Mouse (Mus musculus) liver, postnatal 0 days (tissue): ENCODE measurements at regions not wholly inside any gene's neighbourhood (a gene's known extent, or its start where the extent isn't known, plus 50 kb on each side); places are given as distances from the start of the nearest gene placed in this dataset.
A peak's percentile ranks its signal among the peaks of the same experiment; 100 is the strongest.

Experiments used
- ATAC-seq: fragments of 200-750 bp; cut with Nextera tagmentation; 2 replicates; pipeline ENCODE4 v1.8.0; 2017; ENCODE audit warnings: mild to moderate bottlenecking, moderate library complexity
- DNase-seq: peaks from one replicate; pipeline ENCODE4 v3.0.0-alpha.2; 2016
- H3K27ac ChIP-seq: fragments of 300-500 bp; sonication (generic); 2 replicates; pipeline ENCODE4 v1.5.1; 2014; ENCODE audit warnings: antibody characterized with exemption, moderate library complexity, mild to moderate bottlenecking, low read depth
- H3K27me3 ChIP-seq: fragments of 300-500 bp; sonication (generic); 2 replicates; pipeline ENCODE4 v1.6.1; 2014; ENCODE audit warnings: low read length, control low read depth, mixed read lengths; ENCODE audit not compliant: insufficient read depth
- H3K36me3 ChIP-seq: fragments of 300-500 bp; sonication (generic); replicated peaks from 2 replicates; pipeline ENCODE4 v1.6.1; 2014; ENCODE audit warnings: mild to moderate bottlenecking, control low read depth, low read length, moderate library complexity, mixed read lengths; ENCODE audit not compliant: insufficient read depth
- H3K4me1 ChIP-seq: fragments of 300-500 bp; sonication (generic); 2 replicates; pipeline ENCODE4 v1.6.1; 2014; ENCODE audit warnings: antibody characterized with exemption, mild to moderate bottlenecking, control low read depth; ENCODE audit not compliant: insufficient read depth
- H3K4me2 ChIP-seq: fragments of 300-500 bp; sonication (generic); 2 replicates; pipeline ENCODE4 v1.6.1; 2014; ENCODE audit warnings: low read depth, mild to moderate bottlenecking, low read length, moderate library complexity, mixed read lengths
- H3K4me3 ChIP-seq: fragments of 300-500 bp; sonication (generic); 2 replicates; pipeline ENCODE4 v1.5.1; 2014; ENCODE audit warnings: low read depth, low read length
- H3K9ac ChIP-seq: fragments of 300-500 bp; sonication (generic); replicated peaks from 2 replicates; pipeline ENCODE4 v1.6.1; 2014; ENCODE audit warnings: mild to moderate bottlenecking, moderate library complexity
- H3K9me3 ChIP-seq: fragments of 300-500 bp; sonication (generic); 2 replicates; pipeline ENCODE4 v1.6.1; 2016; ENCODE audit warnings: mild to moderate bottlenecking, control low read depth, low read length, mixed read lengths
- CTCF ChIP-seq: sonication (generic); IDR thresholded peaks from 2 replicates; pipeline ENCODE4 v1.5.1; 2016; ENCODE audit warnings: antibody characterized with exemption, low read depth
- EP300 ChIP-seq: IDR thresholded peaks from 2 replicates; pipeline ENCODE4 v1.6.1; 2016; ENCODE audit warnings: antibody characterized with exemption, low read depth, mild to moderate bottlenecking
- WGBS: fragments of 180-500 bp; shearing (Covaris S2); extraction: QIAGEN DNeasy Blood & Tissue Kit; methylation state at CpG from one replicate; pipeline ENCODE4 v1.1.7; 2014; ENCODE audit not compliant: insufficient replicate concordance; 5-methylcytosine and 5-hydroxymethylcytosine counted together

GRCm38 (mm10) chr10:20799792-20800191, 74.9 kb upstream of the Pde7b start:
- 62% methylated on average over 7 of the region's 7 CpGs for WGBS
- H3K9me3 ChIP-seq = no peaks in the 10 kb centered on the region
- H3K27ac ChIP-seq = no peak overlapping the region
- no peaks in the 10 kb centered on the region for H3K4me1 ChIP-seq
- H3K27me3 ChIP-seq = no peaks in the 10 kb centered on the region
- DNase-seq = no peak
- no peak overlapping the region for H3K9ac ChIP-seq
- no peak overlapping the region for H3K4me2 ChIP-seq
- TF ChIP-seq EP300 (no peak), CTCF (no peak)
- H3K4me3 ChIP-seq = no peak overlapping the region
- H3K36me3 ChIP-seq = no peaks in the 10 kb centered on the region
- ATAC-seq = no peak

GRCm38 (mm10) chr10:20798400-20798799, 73.5 kb upstream of the Pde7b start:
- ATAC-seq (peak; percentile 41; the same call in 1 of the 2 replicates), DNase-seq (no peak)
- no peaks in the 10 kb centered on the region for H3K27me3 ChIP-seq
- no peak overlapping the region for H3K27ac ChIP-seq
- WGBS = 54% methylated on average over 2 of the region's 2 CpGs
- no peak for TF ChIP-seq CTCF
- peak; percentile 87 for TF ChIP-seq EP300
- no peak overlapping the region for H3K4me2 ChIP-seq
- no peak overlapping the region for H3K4me3 ChIP-seq
- H3K9ac ChIP-seq = no peak overlapping the region
- H3K36me3 ChIP-seq = no peaks in the 10 kb centered on the region
- H3K9me3 ChIP-seq = no peaks in the 10 kb centered on the region
- H3K4me1 ChIP-seq = no peaks in the 10 kb centered on the region

DNA sequence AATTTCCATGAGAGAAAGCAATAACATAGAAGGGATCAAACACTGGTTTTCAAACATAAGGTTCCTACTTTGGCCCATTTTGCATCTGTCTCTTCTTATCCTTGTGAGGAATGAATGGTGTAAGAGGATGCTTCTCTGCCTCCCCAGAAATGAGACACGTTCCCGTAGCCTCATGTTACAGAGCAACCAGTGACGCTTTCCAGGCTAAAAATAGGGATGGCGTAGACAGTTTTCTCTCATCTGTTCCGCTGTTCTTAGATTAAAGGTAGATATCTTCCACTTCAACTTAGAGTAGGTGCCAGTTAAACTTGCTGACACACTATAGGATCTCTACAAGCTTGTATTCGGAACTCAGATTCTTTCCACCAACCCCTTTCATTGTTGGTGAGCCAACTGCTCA, 69.1 kb upstream of the Pde7b start:
- TF ChIP-seq CTCF (no peak), EP300 (no peak)
- DNase-seq (no peak), ATAC-seq (no peak)
- H3K9ac ChIP-seq = no peak overlapping the region
- 83% methylated on average over 6 of the region's 6 CpGs for WGBS
- no peak overlapping the region for H3K27ac ChIP-seq
- no peaks in the 10 kb centered on the region; the same call in 1 of the 2 replicates for H3K9me3 ChIP-seq
- H3K4me3 ChIP-seq = no peak overlapping the region
- H3K27me3 ChIP-seq = no peaks in the 10 kb centered on the region
- no peaks in the 10 kb centered on the region for H3K36me3 ChIP-seq
- no peak overlapping the region for H3K4me2 ChIP-seq
- H3K4me1 ChIP-seq = no peaks in the 10 kb centered on the region

GRCm38 (mm10) chr10:20780946-20781345, 56.1 kb upstream of the Pde7b start:
- H3K4me3 ChIP-seq = no peak overlapping the region
- no peak for ATAC-seq
- 68% methylated on average over 1 of the region's 1 CpGs for WGBS
- no peaks in the 10 kb centered on the region for H3K36me3 ChIP-seq
- no peak overlapping the region for H3K9ac ChIP-seq
- no peak for DNase-seq
- no peaks in the 10 kb centered on the region for H3K9me3 ChIP-seq
- TF ChIP-seq CTCF (no peak), EP300 (no peak)
- peaks cover 3% of the 10 kb centered on the region; the same call in 1 of the 2 replicates for H3K4me1 ChIP-seq
- H3K4me2 ChIP-seq = no peak overlapping the region
- no peaks in the 10 kb centered on the region for H3K27me3 ChIP-seq
- H3K27ac ChIP-seq = no peak overlapping the region

DNA sequence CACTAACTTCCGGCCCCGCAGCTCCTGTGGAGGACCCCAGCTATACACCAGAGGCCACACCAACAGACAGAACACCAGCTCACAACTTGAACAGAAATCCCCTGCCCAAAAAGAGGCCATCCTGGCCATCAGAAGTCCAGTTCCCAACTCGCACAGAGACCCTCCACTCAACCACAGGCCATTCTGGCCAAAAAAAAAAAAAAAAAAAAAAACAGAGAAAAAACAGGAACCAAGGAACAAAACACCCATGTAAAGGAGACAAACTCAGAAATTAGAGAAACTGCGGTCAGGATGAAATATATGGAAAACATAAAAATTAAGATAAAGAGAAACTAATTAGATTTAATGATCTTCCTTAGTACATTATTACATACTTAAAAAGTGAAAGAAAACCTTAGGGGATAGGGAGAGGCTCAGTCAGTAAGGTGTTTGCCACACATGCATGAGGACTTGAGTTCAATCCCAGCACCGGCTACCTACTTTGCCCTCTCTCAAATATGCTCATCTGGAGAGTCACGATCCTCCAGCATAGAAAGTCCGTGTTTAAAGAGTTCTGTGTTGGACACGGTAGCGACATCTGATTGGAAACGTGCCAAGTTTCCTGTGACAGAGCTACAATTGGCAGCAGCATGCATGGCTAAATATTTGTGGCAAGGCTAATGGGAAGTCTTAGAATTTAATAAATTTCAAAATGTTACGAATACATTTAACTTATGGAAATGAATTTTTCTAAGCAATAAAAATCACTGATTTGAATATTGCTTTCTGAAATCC, 51.9 kb upstream of the Pde7b start:
- no peak overlapping the region for H3K9ac ChIP-seq
- no peaks in the 10 kb centered on the region for H3K27me3 ChIP-seq
- peaks cover 6% of the 10 kb centered on the region; the same call in 1 of the 2 replicates for H3K4me1 ChIP-seq
- no peaks in the 10 kb centered on the region for H3K9me3 ChIP-seq
- H3K4me2 ChIP-seq = peak overlapping the region; percentile 51
- ATAC-seq (no peak), DNase-seq (peak; percentile 45)
- TF ChIP-seq EP300 (no peak), CTCF (no peak)
- H3K36me3 ChIP-seq = no peaks in the 10 kb centered on the region
- H3K4me3 ChIP-seq = no peak overlapping the region
- WGBS = 45% methylated on average over 11 of the region's 11 CpGs
- no peak overlapping the region for H3K27ac ChIP-seq

- Histone ChIP-seq H3K9me3 (no peaks in the 10 kb centered on the region), H3K4me1 (peaks cover 6% of the 10 kb centered on the region; the same call in 1 of the 2 replicates), H3K27me3 (no peaks in the 10 kb centered on the region), H3K4me2 (0 out of 2 replicates have a peak overlapping the region, but pooled peaks have one; percentile 18), H3K36me3 (no peaks in the 10 kb centered on the region), H3K4me3 (no peak overlapping the region), H3K9ac (no peak overlapping the region), H3K27ac (peak overlapping the region; percentile 31; the same call in 1 of the 2 replicates)
- DNase-seq = peak; percentile 17
- peak; percentile 76 for ATAC-seq
- TF ChIP-seq EP300 (no peak), CTCF (no peak)
- WGBS = 82% methylated on average over 3 of the region's 3 CpGs
Observed at GRCm38 (mm10) chr10:20775731-20776429, 51.0 kb upstream of the Pde7b start.
